Comparison of ENCODE assay signal across 25 mouse cellular contexts in genomic region chr15:10175656-10176055, GRCm38 (mm10). TPM values are rescaled to one million over a fixed set of nuclear protein-coding genes. Genes with fewer than 3 reads are reported as not detected.
DNase-seq lines count a peak whose midpoint lies in the region; ATAC-seq and TF ChIP-seq lines count a peak whose summit lies in the region.
"Had no signal": no experiment of that assay in that cellular context is flagged by ENCODE, and none has a peak within 500 bp of the region (broad histone marks: within the 10 kb centered on the region; RNA-seq: fewer than 3 reads in every experiment).

No protein-coding gene starts in this region.

- ATAC-seq in Patski: peak; percentile 100
- ATAC-seq in CD4-positive, CD25-positive, alpha-beta regulatory T cell, adult 4 months: no peak
- ATAC-seq: forebrain, embryonic 16.5 days; intestine, postnatal 0 days had no signal

- CTCF ChIA-PET in Patski (lab: Charles Lee): no interaction called here

- peaks cover 16% of the 10 kb centered on the region; the same call in 1 of the 2 replicates for H3K9me3 ChIP-seq in megakaryocyte, embryonic 14.5 days
- H3K9me3 ChIP-seq: hindbrain, embryonic 12.5 days; liver, embryonic 15.5 days; midbrain, embryonic 12.5 days; neural tube, embryonic 13.5 days had no signal

- DNase-seq in heart, adult 11 months: peak; percentile 55
- DNase-seq in heart, adult 8-10 months (ENCODE audit: low spot score): no peak
- DNase-seq in Patski (ENCODE audit: low read depth, low spot score): peak; percentile 57
- peak; percentile 18 for DNase-seq in adrenal gland, postnatal 14 days
- DNase-seq in layer of hippocampus, postnatal 25 days (ENCODE audit: extremely low spot score in 1 of 2, low spot score in 1 of 2): no peak
- no peak for DNase-seq in gastrocnemius, postnatal 36 days
- DNase-seq: cerebellum, adult 8-10 months; cerebellum, postnatal 25 days; gastrocnemius, postnatal 10 days; heart, postnatal 36 days; kidney, postnatal 4 days; lung, embryonic 14.5 days; lung, postnatal 14 days; right cerebral cortex, postnatal 4 days had no signal

- H3K36me3 ChIP-seq in megakaryocyte, embryonic 14.5 days (replicated peaks; ENCODE audit: low read length): no peaks in the 10 kb centered on the region
- H3K36me3 ChIP-seq: hindbrain, embryonic 12.5 days; liver, embryonic 15.5 days; midbrain, embryonic 12.5 days; neural tube, embryonic 13.5 days had no signal

- TF ChIP-seq CTCF in Patski (IDR thresholded peaks at IDR 0.05): no peak

- in situ Hi-C loops in Patski (cut with MboI; ENCODE audit: low pct_unique_long_range_greater_than_20kb): no loop called here

- POLR2A ChIA-PET in Patski (lab: Charles Lee): no interaction called here

- no peaks in the 10 kb centered on the region for H3K27me3 ChIP-seq in Patski
- H3K27me3 ChIP-seq in megakaryocyte, embryonic 14.5 days (replicated peaks): peaks cover 19% of the 10 kb centered on the region

- peak overlapping the region; percentile 12 for H3K4me3 ChIP-seq in megakaryocyte, embryonic 14.5 days (replicated peaks)
- H3K4me3 ChIP-seq: erythroblast, embryonic 14.5 days; hindbrain, embryonic 12.5 days; liver, embryonic 15.5 days; midbrain, embryonic 12.5 days; neural tube, embryonic 13.5 days had no signal

- peaks cover 10% of the 10 kb centered on the region; the same call in 1 of the 2 replicates for H3K4me1 ChIP-seq in megakaryocyte, embryonic 14.5 days
- H3K4me1 ChIP-seq: liver, embryonic 15.5 days had no signal

- intact Hi-C loops in gastrocnemius, postnatal 36 days (cut with DNase I): no loop called here

RNA-seq across cellular contexts. Expression of gene Prlr, which starts 1.4 kb away (rescaled TPM):
- total RNA-seq in heart, adult 8-10 months (2022): 1 to 10 TPM; 5.2 to 7.7 (median 6.3) TPM
- polyA plus RNA-seq in Patski (2021): not detected
- total RNA-seq in adrenal gland, postnatal 14 days (2021): 126 and 152 TPM in 2 replicates
- not detected in 2 replicates for polyA plus RNA-seq in megakaryocyte, embryonic 14.5 days (2012; ENCODE audit: insufficient read depth, low replicate concordance)
- total RNA-seq in layer of hippocampus, postnatal 25 days (2021): 1 to 10 TPM; 2.5 to 4.2 TPM
- total RNA-seq in gastrocnemius, postnatal 36 days (2021): under 1 TPM; 0.10 to 0.26 TPM
- polyA plus RNA-seq in CD4-positive, CD25-positive, alpha-beta regulatory T cell, adult 4 months (2017; shearing (Covaris generic)): under 1 TPM; 0.10 to 0.38 TPM
- total RNA-seq: granulocyte monocyte progenitor cell, adult 5-6 weeks; MEL had no signal
- polyA plus RNA-seq: erythroblast, embryonic 14.5 days had no signal

Comparison
In these comparisons a context has a peak if more than half of its experiments do, and no peak if none do; other contexts are left out.
1. DNase-seq: peak in heart, adult 11 months (single experiment), Patski (single experiment) and adrenal gland, postnatal 14 days (single experiment); none in heart, adult 8-10 months (single experiment), layer of hippocampus, postnatal 25 days (0 of 2) and gastrocnemius, postnatal 36 days (0 of 2).
2. RNA of gene Prlr, which starts 1.4 kb away (total RNA-seq): 126 to 152 TPM in adrenal gland, postnatal 14 days; 5.2 to 7.7 TPM in heart, adult 8-10 months, 2.5 to 4.2 TPM in layer of hippocampus, postnatal 25 days and 0.10 to 0.26 TPM in gastrocnemius, postnatal 36 days; every median in the first group is over 10 times any median in the second.